Mouse (Mus musculus): ENCODE results near the gene Pacs2. TPM values are rescaled to one million over a fixed set of nuclear protein-coding genes. Genes with fewer than 3 reads are reported as not detected.

The Pacs2 gene
- polyA plus RNA-seq (2016; fragmentation: Nextera tagmentation; extraction: Ambion mirVana), result 26.3 and 27.6 TPM in 2 replicates

DNA sequence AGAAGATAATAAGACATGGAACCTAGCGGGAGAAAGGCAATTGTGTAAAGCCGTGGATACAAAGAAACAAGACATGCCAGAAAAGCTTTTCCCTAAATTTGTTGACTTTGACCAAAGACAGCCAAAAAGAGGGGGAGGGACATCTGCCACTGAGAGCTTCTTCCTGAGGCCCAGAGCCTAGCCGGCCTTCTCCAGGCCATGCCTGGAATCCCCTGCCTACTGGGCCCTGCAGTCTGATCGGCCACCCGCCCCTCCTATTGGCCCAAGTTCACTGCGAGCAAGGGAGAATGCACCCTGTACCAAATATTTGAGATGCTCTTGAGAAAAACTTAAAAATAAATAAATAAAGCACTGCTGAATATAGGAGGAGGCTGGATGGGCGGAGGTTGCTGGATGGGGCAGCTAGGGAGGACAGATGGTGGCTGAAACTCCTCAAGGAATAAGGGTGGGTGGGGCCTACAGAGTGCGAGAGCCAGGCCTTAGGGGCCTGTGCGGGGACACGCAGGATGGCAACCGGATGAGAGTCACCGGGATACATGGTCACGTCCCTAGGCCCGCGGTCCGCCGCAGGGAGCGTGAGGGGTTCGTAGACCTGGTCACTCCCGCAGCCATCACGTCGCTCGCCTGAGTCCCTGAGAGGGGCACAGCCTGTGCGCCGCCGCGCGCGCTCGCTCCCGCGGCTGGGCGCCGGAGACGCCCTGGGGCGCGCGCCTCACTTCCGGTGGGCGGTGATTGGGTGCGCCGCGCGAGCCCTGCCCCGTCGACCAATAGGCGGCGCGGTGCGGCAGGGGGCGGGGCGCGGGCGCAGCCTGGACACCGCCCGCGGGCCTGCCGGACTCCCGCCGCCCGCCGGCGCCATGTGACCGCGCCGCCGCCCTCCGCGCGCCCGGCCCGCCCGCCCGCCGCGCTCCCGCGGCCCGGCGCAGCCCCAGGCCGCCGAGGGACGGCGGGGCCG lies at the start of gene Pacs2:
Pacs2 (plus strand) TSS at position 905 of the 955 bp plus-strand sequence.
- H3K9me3 ChIP-seq, result no peaks in the 10 kb centered on the region
- no peaks in the 10 kb centered on the region for H3K27me3 ChIP-seq
- WGBS, result 3% methylated on average over 85 of the region's 85 CpGs
- no peaks in the 10 kb centered on the region for H3K36me3 ChIP-seq (replicated peaks)
- H3K4me2 ChIP-seq, result peak within 1 kb of the TSS; percentile 87
- peaks cover 41% of the 10 kb centered on the region for H3K4me1 ChIP-seq
- H3K9ac ChIP-seq, result peak within 1 kb of the TSS; percentile 91
- H3K27ac ChIP-seq, result peak within 1 kb of the TSS; percentile 92
- peak within 1 kb of the TSS; percentile 98 for H3K4me3 ChIP-seq (replicated peaks)
- ATAC-seq (ENCODE audit: low FRiP score), result peak; percentile 96

DNA sequence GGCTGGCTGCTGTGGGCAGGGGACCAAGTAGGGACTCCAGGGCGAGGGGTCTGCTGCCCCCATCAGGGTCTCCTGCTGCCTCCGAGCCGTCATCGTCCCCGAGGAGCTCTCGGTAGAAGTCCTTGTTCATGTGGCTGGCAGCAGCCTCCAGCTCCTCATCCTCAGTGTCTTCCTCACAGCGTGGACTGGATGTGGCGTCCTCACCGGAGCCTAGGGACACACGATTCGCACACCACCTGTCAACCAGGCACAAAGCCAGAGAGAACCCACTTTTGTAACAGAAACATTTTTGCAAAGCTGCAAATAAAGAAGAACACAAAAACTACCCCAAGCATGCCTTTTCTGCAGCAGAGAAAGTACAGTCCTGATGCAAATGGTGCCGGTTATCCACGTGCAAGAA lies 48.5 kb upstream of the Pacs2 start:
- Histone ChIP-seq H3K4me2 (no peak overlapping the region), H3K9me3 (no peaks in the 10 kb centered on the region), H3K9ac (no peak overlapping the region), H3K27ac (no peak overlapping the region), H3K4me1 (no peaks in the 10 kb centered on the region), H3K4me3 (replicated peaks) (no peak overlapping the region), H3K27me3 (no peaks in the 10 kb centered on the region), H3K36me3 (replicated peaks) (peaks cover 97% of the 10 kb centered on the region)
- WGBS, result 95% methylated on average over 13 of the region's 13 CpGs
- no peak for ATAC-seq (ENCODE audit: low FRiP score)

DNA sequence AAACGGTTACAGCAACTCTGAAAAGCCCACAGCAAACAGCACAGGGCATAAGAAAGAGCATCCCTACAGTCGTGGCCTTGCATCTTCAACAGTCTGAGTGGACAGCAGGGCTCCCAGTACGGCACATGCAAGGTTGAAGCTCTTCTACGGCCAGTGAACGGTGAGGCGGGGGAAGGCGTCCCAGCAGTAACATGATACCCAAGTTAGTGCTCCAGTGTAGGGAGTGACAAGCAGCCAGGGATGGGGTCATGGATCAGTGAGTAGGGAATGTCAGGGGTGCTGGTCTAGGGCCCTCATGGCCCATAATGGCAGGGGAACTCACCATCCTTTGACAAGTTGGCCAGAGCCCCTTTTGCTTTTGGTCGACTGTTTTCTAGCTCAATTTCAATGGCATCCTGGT lies 45.4 kb upstream of the Pacs2 start:
- no peak overlapping the region for H3K9ac ChIP-seq
- no peak overlapping the region for H3K4me3 ChIP-seq (replicated peaks)
- 80% methylated on average over 8 of the region's 8 CpGs for WGBS
- ATAC-seq (ENCODE audit: low FRiP score), result no peak
- no peaks in the 10 kb centered on the region for H3K27me3 ChIP-seq
- no peaks in the 10 kb centered on the region for H3K4me1 ChIP-seq
- no peak overlapping the region for H3K4me2 ChIP-seq
- H3K36me3 ChIP-seq (replicated peaks), result peaks cover 95% of the 10 kb centered on the region
- no peaks in the 10 kb centered on the region for H3K9me3 ChIP-seq
- H3K27ac ChIP-seq, result no peak overlapping the region

DNA sequence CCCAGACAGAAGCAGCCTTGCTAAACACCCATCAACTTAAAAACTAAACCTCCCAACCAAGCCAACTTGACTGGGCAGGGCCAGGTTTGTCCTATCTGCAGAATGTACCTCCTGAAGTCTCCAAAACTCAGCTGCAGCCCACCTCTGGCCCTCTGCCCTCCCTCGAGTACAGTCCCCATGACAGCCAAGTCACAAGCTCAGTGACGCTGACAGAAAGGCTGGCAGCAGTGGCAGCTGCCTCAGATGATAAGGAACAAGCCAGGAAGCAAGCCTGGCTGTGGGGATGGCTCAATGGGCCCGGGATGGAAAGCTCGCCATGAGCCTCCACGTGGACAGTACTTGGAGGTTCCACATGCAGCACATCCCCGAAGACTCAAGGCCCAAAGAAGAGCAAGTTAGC lies 44.7 kb upstream of the Pacs2 start:
- H3K9ac ChIP-seq, result no peak overlapping the region
- H3K36me3 ChIP-seq (replicated peaks), result peaks cover 94% of the 10 kb centered on the region
- H3K9me3 ChIP-seq, result no peaks in the 10 kb centered on the region
- WGBS, result 91% methylated on average over 6 of the region's 6 CpGs
- no peak for ATAC-seq (ENCODE audit: low FRiP score)
- H3K27ac ChIP-seq, result no peak overlapping the region
- H3K4me3 ChIP-seq (replicated peaks), result no peak overlapping the region
- no peaks in the 10 kb centered on the region for H3K27me3 ChIP-seq
- no peaks in the 10 kb centered on the region for H3K4me1 ChIP-seq
- no peak overlapping the region for H3K4me2 ChIP-seq

DNA sequence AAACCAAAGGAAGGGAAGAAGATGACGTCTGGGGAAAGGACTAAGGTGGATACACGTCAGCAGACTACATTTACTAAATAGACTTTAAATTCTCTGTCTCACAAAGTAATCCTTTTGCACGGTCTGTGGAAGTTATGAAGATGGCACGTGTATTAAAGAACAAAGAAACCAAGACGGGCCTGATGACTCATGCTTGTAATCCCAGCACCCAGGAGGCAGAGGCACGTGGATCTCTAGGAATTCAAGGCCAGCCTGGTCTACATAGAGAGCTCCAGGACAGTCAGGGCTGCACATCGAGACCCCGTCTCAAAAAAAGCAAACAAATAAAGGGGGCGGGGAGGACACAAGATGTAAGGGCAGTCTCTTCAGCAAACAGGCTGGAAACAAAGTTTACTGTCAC lies 39.6 kb upstream of the Pacs2 start:
- no peaks in the 10 kb centered on the region for H3K27me3 ChIP-seq
- 91% methylated on average over 9 of the region's 9 CpGs for WGBS
- ATAC-seq (ENCODE audit: low FRiP score), result no peak
- H3K9me3 ChIP-seq, result no peaks in the 10 kb centered on the region
- peaks cover 21% of the 10 kb centered on the region for H3K4me1 ChIP-seq
- peaks cover 67% of the 10 kb centered on the region for H3K36me3 ChIP-seq (replicated peaks)
- no peak overlapping the region for H3K4me3 ChIP-seq (replicated peaks)
- H3K27ac ChIP-seq, result no peak overlapping the region
- H3K4me2 ChIP-seq, result no peak overlapping the region
- H3K9ac ChIP-seq, result no peak overlapping the region

DNA sequence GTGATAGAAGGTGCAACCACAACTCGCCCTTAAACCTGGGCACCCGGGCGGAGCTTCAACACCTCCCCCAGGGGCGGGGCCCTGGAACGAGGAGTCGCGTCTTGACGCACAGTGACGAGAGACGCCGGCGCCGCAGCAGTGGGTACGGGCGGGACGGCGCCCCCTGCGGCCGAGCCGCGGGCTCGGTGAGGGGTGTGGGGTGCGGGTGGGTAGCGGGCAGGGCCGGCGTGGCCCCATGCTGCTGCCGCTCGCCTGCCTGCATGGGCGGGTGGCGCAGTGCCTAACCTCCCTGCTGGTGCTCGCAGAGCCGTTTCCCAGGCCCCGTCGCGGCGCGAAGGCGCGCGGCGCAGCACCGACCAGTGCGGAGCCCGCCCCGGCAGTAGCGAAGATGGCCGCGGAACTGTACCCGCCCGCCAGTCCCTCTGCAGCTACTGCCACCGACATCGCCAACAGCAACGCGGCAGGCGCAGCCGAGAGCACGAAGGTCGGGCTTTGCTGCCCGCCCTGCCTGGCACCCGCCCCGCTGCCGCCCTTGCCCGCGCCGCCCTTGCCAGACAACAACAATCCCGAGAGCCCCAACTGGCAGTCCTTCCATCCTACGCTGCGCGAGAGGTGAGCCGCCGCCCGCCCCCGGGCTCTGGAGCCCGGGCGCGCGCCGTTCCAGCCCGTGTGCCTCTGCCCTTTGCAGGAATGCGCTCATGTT lies 37.8 kb upstream of the Pacs2 start, which contains the start of gene Btbd6:
Btbd6 (plus strand) TSS at position 112 of the 703 bp plus-strand sequence.
- Histone ChIP-seq H3K36me3 (replicated peaks) (peaks cover 72% of the 10 kb centered on the region), H3K27me3 (no peaks in the 10 kb centered on the region), H3K9me3 (no peaks in the 10 kb centered on the region), H3K4me3 (replicated peaks) (peak within 1 kb of the TSS; percentile 72), H3K27ac (peak within 1 kb of the TSS; percentile 90), H3K9ac (peak within 1 kb of the TSS; percentile 80), H3K4me2 (peak within 1 kb of the TSS; percentile 89), H3K4me1 (peaks cover 21% of the 10 kb centered on the region)
- WGBS, result under 1% methylated on average over 73 of the region's 80 CpGs
- ATAC-seq (ENCODE audit: low FRiP score), result peak; percentile 97

DNA sequence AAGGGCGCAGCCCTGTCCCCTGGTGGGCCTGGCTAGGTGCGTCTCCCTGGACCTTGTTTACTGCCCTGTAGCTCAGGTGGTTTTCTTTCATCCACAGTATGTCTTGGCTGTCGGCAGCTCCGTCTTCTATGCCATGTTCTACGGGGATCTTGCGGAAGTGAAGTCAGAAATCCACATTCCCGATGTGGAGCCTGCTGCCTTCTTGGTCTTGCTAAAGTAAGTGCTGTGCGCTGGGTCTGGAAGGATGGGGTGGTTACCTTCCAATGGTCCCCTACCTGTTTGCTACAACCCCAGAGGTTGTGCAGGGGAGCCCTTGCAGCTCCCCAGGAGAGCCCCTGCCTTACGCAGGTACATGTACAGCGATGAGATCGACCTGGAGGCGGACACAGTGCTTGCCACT lies 37.2 kb upstream of the Pacs2 start:
- H3K4me2 ChIP-seq, result peak overlapping the region; percentile 89
- no peaks in the 10 kb centered on the region for H3K9me3 ChIP-seq
- peaks cover 72% of the 10 kb centered on the region for H3K36me3 ChIP-seq (replicated peaks)
- no peak for ATAC-seq (ENCODE audit: low FRiP score)
- H3K4me1 ChIP-seq, result peaks cover 21% of the 10 kb centered on the region
- peak overlapping the region; percentile 72 for H3K4me3 ChIP-seq (replicated peaks)
- peak overlapping the region; percentile 80 for H3K9ac ChIP-seq
- WGBS, result 40% methylated on average over 12 of the region's 12 CpGs
- H3K27me3 ChIP-seq, result no peaks in the 10 kb centered on the region
- H3K27ac ChIP-seq, result peak overlapping the region; percentile 90

DNA sequence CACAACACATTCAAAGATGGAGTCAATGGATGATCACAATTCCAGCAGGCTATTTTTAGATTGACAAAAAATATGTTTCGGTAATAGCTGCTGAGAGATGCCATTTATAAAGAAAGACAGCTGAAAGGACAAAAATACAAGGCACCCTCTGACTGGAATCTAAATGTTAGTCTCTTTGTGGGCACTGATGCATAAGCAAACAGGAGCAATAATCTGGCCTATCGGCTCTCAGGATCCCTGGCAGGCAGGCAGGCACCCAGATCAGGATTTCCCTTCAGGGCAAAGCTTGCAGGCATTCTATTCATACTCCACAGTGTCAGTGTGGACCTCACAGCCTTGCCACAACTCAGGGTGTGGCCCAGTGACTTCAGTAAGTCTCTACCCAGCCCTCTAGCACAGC lies 32.3 kb upstream of the Pacs2 start:
- H3K36me3 ChIP-seq (replicated peaks), result peaks cover 94% of the 10 kb centered on the region
- peaks cover 7% of the 10 kb centered on the region for H3K4me1 ChIP-seq
- no peak for ATAC-seq (ENCODE audit: low FRiP score)
- H3K27me3 ChIP-seq, result no peaks in the 10 kb centered on the region
- no peaks in the 10 kb centered on the region for H3K9me3 ChIP-seq
- no peak overlapping the region for H3K4me3 ChIP-seq (replicated peaks)
- H3K4me2 ChIP-seq, result no peak overlapping the region
- H3K9ac ChIP-seq, result no peak overlapping the region
- no peak overlapping the region for H3K27ac ChIP-seq
- WGBS, result 69% methylated on average over 2 of the region's 2 CpGs

DNA sequence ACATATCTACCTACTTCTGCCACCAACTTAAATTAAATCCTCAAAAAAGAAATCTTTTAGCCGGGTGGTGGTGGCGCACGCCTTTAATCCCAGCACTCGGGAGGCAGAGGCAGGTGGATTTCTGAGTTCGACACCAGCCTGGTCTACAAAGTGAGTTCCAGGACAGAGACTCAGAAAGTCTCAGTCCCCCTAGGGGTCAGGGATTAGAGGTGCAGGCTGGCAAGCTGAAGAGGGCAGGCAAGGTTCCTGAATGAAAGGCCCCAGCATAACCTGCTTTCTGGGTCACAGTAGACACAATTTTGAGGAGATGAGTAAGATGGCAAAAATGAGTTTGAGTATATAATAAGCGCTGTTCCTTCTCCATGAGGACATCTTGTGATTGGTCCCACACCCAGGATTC lies 29.0 kb upstream of the Pacs2 start:
- Histone ChIP-seq H3K9me3 (no peaks in the 10 kb centered on the region), H3K27ac (no peak overlapping the region), H3K4me3 (replicated peaks) (no peak overlapping the region), H3K4me1 (no peaks in the 10 kb centered on the region), H3K4me2 (no peak overlapping the region), H3K9ac (no peak overlapping the region), H3K27me3 (no peaks in the 10 kb centered on the region), H3K36me3 (replicated peaks) (peaks cover 76% of the 10 kb centered on the region)
- 91% methylated on average over 6 of the region's 6 CpGs for WGBS
- no peak for ATAC-seq (ENCODE audit: low FRiP score)

DNA sequence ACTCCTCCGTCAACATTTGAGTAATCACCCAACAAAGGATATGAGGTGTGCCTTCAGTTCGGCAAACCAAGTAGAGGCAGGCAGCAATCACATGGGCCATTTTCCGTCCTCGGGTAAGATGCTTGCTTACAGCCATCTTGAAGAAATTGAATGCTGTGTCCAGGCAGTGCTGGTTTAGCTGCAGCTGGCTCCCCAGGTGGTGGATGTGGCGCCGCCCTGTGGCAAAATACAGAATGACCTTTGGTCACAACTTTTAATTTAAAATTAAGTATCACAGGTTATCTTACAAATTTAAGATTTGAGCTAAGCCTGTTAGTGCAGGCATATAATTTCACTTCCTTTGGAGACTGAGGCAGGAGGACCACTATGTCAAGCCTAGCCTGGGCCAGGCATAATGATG lies 26.4 kb upstream of the Pacs2 start:
- Histone ChIP-seq H3K9me3 (no peaks in the 10 kb centered on the region), H3K4me2 (no peak overlapping the region), H3K4me3 (replicated peaks) (no peak overlapping the region), H3K36me3 (replicated peaks) (peaks cover 67% of the 10 kb centered on the region), H3K27ac (no peak overlapping the region), H3K4me1 (no peaks in the 10 kb centered on the region), H3K9ac (no peak overlapping the region), H3K27me3 (no peaks in the 10 kb centered on the region)
- no peak for ATAC-seq (ENCODE audit: low FRiP score)
- 71% methylated on average over 6 of the region's 6 CpGs for WGBS

DNA sequence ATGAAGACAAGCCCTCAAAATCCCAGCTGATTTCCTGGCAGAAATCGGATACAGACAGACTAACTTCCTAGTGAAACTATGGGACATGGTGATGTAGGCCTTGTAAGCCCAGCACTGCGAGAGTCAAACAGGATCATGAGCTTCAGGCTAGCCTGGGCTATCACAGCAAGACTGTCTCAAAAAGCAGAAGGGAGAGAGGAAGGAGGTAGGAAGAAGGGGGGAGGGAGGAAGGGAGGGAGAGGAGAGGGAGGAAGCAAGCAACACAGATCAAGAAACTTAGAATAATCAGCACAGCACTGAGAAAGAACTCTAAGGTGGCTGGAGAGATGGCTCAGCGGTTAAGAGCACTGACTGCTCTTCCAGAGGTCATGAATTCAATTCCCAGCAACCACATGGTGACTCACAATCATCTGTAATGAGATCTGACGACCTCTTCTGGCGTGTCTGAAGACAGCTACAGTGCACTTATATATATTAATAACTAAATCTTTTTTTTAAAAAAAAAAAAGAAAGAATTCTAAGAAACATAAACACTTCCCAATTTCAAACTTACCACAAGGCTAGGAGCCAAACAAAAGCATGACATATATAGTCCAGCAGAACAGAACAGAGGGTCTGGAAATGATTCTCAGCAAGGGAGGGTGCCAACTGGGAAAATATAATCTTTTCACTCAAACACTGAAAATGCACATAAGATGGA lies 23.5 kb upstream of the Pacs2 start:
- Histone ChIP-seq H3K9me3 (no peaks in the 10 kb centered on the region), H3K36me3 (replicated peaks) (peaks cover 47% of the 10 kb centered on the region), H3K9ac (no peak overlapping the region), H3K4me3 (replicated peaks) (no peak overlapping the region), H3K27me3 (no peaks in the 10 kb centered on the region), H3K4me1 (no peaks in the 10 kb centered on the region), H3K27ac (no peak overlapping the region), H3K4me2 (no peak overlapping the region)
- ATAC-seq (ENCODE audit: low FRiP score), result no peak
- WGBS, result 88% methylated on average over 5 of the region's 5 CpGs

DNA sequence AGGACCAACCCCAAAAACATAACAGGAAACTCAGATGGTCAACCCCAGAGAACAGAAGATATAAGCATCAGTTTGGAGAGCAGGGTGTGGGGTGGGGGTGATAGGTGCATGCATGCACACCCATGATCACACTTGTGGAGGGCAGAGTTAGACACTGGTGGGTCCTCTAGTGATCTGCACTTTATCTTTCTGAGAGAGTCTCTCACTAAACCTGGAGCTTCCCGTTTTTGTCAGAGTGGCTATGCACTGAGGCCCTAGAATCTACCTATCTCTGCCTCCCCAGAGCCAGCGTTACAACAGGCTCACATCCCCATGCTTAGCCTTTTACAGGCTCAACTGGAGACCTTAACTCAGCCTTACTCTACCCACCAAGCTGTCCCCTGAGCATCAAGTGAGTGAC lies 22.9 kb upstream of the Pacs2 start:
- no peak overlapping the region for H3K4me2 ChIP-seq
- H3K27ac ChIP-seq, result no peak overlapping the region
- H3K4me3 ChIP-seq (replicated peaks), result no peak overlapping the region
- no peaks in the 10 kb centered on the region for H3K9me3 ChIP-seq
- H3K27me3 ChIP-seq, result no peaks in the 10 kb centered on the region
- H3K4me1 ChIP-seq, result no peaks in the 10 kb centered on the region
- H3K9ac ChIP-seq, result no peak overlapping the region
- H3K36me3 ChIP-seq (replicated peaks), result peaks cover 44% of the 10 kb centered on the region
- no peak for ATAC-seq (ENCODE audit: low FRiP score)
- 90% methylated on average over 2 of the region's 2 CpGs for WGBS

Data from forebrain, embryonic 12.5 days (tissue).